Mouse (Mus musculus) lung, adult 10 weeks (tissue): ENCODE results near the gene 6330403K07Rik. TPM values are rescaled to one million over a fixed set of nuclear protein-coding genes. Genes with fewer than 3 reads are reported as not detected.

ENCODE experiments used
- polyA plus RNA-seq: library from polyadenylated mRNA; stranded (reverse); fragments of 350-450 nt; fragmentation: Illumina TruSeq; extraction: RNeasy Lipid Tissue Mini Kit (QIAGEN cat#74804); gene quantifications from one replicate; pipeline ENCODE4 v1.2.3, GENCODE M21; 2014; ENCODE audit warnings: low read depth, low replicate concordance; ENCODE audit not compliant: insufficient read depth

6330403K07Rik gene
- polyA plus RNA-seq = 3.0 TPM

GRCm38 (mm10) chr11:71033163-71033761 lies at the start of gene 6330403K07Rik:
6330403K07Rik (minus strand) TSS chr11:71033513.

GRCm38 (mm10) chr11:71019201-71020068 lies 13.9 kb downstream of the 6330403K07Rik start, which contains the start of the genes Mis12 and Derl2:
Mis12 (plus strand) TSS chr11:71019611.
Derl2 (minus strand) TSS chr11:71019841.

GRCm38 (mm10) chr11:71004316-71004773 lies 29.0 kb downstream of the 6330403K07Rik start, which contains the start of gene Dhx33:
Dhx33 (minus strand) TSS chr11:71004437.

GRCm38 (mm10) chr11:70982557-70983228 lies 50.6 kb downstream of the 6330403K07Rik start, which contains the start of gene C1qbp:
C1qbp (minus strand) TSS chr11:70983026.

Other genes with a start within 250 kb of the 6330403K07Rik start
- 6.1 TPM for gene Scimp, start 220.9 kb downstream of the 6330403K07Rik start, polyA plus RNA-seq
- 11.3 TPM for gene Rabep1, start 188.7 kb downstream of the 6330403K07Rik start, polyA plus RNA-seq
- gene Nup88, start 63.5 kb downstream of the 6330403K07Rik start, polyA plus RNA-seq = 33.3 TPM
- gene Rpain, start 63.3 kb downstream of the 6330403K07Rik start, polyA plus RNA-seq = 37.5 TPM
- gene C1qbp, start 50.5 kb downstream of the 6330403K07Rik start, polyA plus RNA-seq = 50.9 TPM
- gene Dhx33, start 29.1 kb downstream of the 6330403K07Rik start, polyA plus RNA-seq = 4.4 TPM
- gene Mis12, start 13.9 kb downstream of the 6330403K07Rik start, polyA plus RNA-seq = 11.3 TPM
- 35.0 TPM for gene Derl2, start 13.7 kb downstream of the 6330403K07Rik start, polyA plus RNA-seq
- gene Nlrp1a, start 111.2 kb upstream of the 6330403K07Rik start, polyA plus RNA-seq = 0.15 TPM
- gene Nlrp1b, start 197.2 kb upstream of the 6330403K07Rik start, polyA plus RNA-seq = 0.42 TPM